Mouse (Mus musculus): Measurements from ENCODE around the gene Lhfp. TPM values are rescaled to one million over a fixed set of nuclear protein-coding genes. Genes with fewer than 3 reads are reported as not detected.

Gene Lhfp
- total and polyA plus RNA-seq, 2 experiments, result 10.6 to 15.3 TPM

DNA sequence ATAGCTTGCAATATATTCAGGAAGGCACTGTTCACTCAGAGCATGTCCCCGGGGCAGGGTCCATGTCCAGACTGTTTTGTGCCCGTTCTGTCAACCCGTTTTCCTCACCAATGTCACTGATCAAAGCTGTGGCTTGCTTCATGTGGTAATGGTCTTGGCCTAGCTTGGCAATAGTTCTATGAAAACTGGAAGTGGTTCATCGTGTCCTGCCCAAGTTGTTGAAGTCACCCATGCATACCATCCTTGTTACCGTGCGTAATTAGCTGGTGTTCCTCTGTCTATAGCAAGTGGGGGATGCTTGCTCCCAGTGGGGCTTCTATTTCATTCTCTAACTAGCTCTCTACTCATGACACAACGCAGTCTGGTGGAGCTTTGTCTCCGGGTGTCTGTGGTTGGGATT lies 43.5 kb downstream of the Lhfp start:
- no peaks in the 10 kb centered on the region for H3K36me3 ChIP-seq (ENCODE audit: control insufficient read depth, insufficient read depth, low read length)
- no peak overlapping the region for H3K27ac ChIP-seq (replicated peaks; ENCODE audit: insufficient read depth, low read depth, low read length)
- no peak for DNase-seq (ENCODE audit: extremely low read depth, low read depth, low spot score)
- H3K4me1 ChIP-seq (ENCODE audit: control insufficient read depth, insufficient read depth, low read length), result no peaks in the 10 kb centered on the region
- H3K9ac ChIP-seq (ENCODE audit: low read depth, low read length), result no peak overlapping the region
- no peaks in the 10 kb centered on the region for H3K79me2 ChIP-seq (ENCODE audit: control insufficient read depth, insufficient read depth, low read length)
- H3K4me3 ChIP-seq (ENCODE audit: insufficient read depth, low read depth, low read length), result no peak overlapping the region
- H3K27me3 ChIP-seq (ENCODE audit: control insufficient read depth, insufficient read depth, low read length), result no peaks in the 10 kb centered on the region; the same call in 1 of the 2 replicates
- TF ChIP-seq POLR2A (IDR thresholded peaks at IDR 0.05; ENCODE audit: extremely low read depth, insufficient read depth, low read length) (no peak), CTCF (IDR thresholded peaks at IDR 0.05; ENCODE audit: low read depth, low read length) (no peak)
- WGBS, result 89% methylated on average over 8 of the region's 8 CpGs

DNA sequence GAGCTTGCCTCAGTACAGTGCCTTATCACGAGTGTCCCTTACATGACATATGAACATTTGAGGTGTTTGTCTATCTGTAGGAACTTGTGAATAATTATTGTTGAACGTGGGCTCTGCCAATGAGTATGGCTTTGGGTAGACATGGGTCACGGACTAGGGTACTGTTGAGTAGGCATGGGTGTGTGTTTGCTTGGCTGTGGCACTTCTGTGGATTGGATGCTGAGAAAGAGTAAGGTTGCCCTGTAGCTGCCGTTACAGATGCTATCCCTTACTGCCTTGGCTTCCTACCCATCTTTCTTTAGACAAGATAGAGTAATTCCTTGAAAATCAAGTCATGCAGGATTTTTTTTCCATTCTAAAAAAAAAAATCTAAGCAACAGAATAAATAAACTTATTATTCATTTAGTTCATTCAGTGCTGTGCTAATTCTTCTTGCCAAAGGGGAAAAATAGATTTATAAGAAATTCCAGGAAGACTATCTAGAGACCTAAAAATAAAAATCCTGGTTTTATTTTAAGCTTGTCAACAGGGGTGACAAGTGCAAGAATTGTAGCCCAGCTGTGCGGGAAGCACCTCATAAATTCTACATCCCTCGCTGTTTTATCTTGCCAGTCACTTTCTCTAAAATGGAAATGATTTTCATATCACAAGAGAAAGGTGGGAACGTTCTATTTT lies 45.3 kb downstream of the Lhfp start:
- no peak overlapping the region for H3K27ac ChIP-seq (replicated peaks; ENCODE audit: insufficient read depth, low read depth, low read length)
- H3K36me3 ChIP-seq (ENCODE audit: control insufficient read depth, insufficient read depth, low read length), result no peaks in the 10 kb centered on the region
- 79% methylated on average over 7 of the region's 7 CpGs for WGBS
- no peak for TF ChIP-seq POLR2A (IDR thresholded peaks at IDR 0.05; ENCODE audit: extremely low read depth, insufficient read depth, low read length)
- no peak for TF ChIP-seq CTCF (IDR thresholded peaks at IDR 0.05; ENCODE audit: low read depth, low read length)
- no peaks in the 10 kb centered on the region for H3K4me1 ChIP-seq (ENCODE audit: control insufficient read depth, insufficient read depth, low read length)
- no peaks in the 10 kb centered on the region for H3K79me2 ChIP-seq (ENCODE audit: control insufficient read depth, insufficient read depth, low read length)
- H3K9ac ChIP-seq (ENCODE audit: low read depth, low read length), result no peak overlapping the region
- H3K27me3 ChIP-seq (ENCODE audit: control insufficient read depth, insufficient read depth, low read length), result no peaks in the 10 kb centered on the region; the same call in 1 of the 2 replicates
- DNase-seq (ENCODE audit: extremely low read depth, low read depth, low spot score), result no peak
- no peak overlapping the region for H3K4me3 ChIP-seq (ENCODE audit: insufficient read depth, low read depth, low read length)

DNA sequence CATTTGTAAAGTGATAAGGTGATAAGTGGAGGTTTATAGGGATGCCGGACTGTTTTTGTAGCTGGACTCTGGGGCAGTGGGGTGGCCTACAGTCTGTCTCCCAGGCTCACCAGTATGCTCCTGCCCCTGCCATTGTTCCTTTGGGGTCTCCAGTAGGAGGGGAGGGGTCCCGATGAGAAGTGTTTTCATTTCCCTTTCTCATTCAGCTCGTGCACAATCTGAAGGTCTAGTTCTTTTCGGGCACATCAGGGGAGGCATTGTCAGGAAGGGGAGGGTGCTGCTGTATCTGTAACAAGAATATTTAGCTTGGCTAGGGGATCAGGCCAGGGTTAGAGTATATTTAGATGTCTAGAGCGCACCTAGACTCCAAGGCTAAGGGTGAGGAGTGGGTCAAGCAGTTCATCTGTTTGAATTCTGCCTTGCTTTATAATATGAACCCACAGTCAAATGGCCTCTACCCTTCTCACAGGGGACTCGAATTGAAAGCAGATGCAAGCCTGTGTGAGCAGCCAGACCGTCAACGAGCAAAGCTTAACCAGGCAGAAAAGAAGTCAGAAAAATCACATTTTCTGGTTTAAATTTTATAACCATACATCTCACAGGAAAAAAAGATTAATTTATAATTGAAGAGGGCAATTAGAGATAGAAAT lies 46.0 kb downstream of the Lhfp start:
- no peak overlapping the region for H3K9ac ChIP-seq (ENCODE audit: low read depth, low read length)
- WGBS, result 80% methylated on average over 8 of the region's 8 CpGs
- no peaks in the 10 kb centered on the region for H3K36me3 ChIP-seq (ENCODE audit: control insufficient read depth, insufficient read depth, low read length)
- DNase-seq (ENCODE audit: extremely low read depth, low read depth, low spot score), result no peak
- no peak overlapping the region for H3K27ac ChIP-seq (replicated peaks; ENCODE audit: insufficient read depth, low read depth, low read length)
- H3K79me2 ChIP-seq (ENCODE audit: control insufficient read depth, insufficient read depth, low read length), result no peaks in the 10 kb centered on the region
- H3K4me1 ChIP-seq (ENCODE audit: control insufficient read depth, insufficient read depth, low read length), result no peaks in the 10 kb centered on the region
- no peaks in the 10 kb centered on the region; the same call in 1 of the 2 replicates for H3K27me3 ChIP-seq (ENCODE audit: control insufficient read depth, insufficient read depth, low read length)
- H3K4me3 ChIP-seq (ENCODE audit: insufficient read depth, low read depth, low read length), result no peak overlapping the region
- TF ChIP-seq CTCF (IDR thresholded peaks at IDR 0.05; ENCODE audit: low read depth, low read length) (no peak), POLR2A (IDR thresholded peaks at IDR 0.05; ENCODE audit: extremely low read depth, insufficient read depth, low read length) (no peak)

DNA sequence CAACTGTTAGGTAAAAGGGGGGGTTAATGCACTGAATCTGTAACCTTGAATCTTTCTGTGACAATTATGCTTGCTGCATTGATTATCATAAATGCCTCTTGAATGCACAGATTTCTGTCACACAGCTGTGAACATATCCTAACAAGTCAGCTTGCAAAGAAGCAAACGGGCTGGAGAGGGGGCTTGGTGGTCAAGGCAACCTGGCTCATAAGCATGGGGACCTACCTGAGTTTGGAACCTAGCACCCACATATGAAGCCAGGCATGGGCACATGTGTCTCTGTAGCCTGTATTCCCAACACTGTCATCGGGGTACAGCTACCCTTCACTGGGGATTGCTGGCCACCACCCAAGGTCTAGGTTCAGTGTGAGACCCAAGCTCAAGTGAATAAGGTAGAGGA lies 48.6 kb downstream of the Lhfp start:
- Histone ChIP-seq H3K4me1 (ENCODE audit: control insufficient read depth, insufficient read depth, low read length) (no peaks in the 10 kb centered on the region), H3K27ac (replicated peaks; ENCODE audit: insufficient read depth, low read depth, low read length) (no peak overlapping the region), H3K79me2 (ENCODE audit: control insufficient read depth, insufficient read depth, low read length) (no peaks in the 10 kb centered on the region), H3K9ac (ENCODE audit: low read depth, low read length) (no peak overlapping the region), H3K36me3 (ENCODE audit: control insufficient read depth, insufficient read depth, low read length) (no peaks in the 10 kb centered on the region), H3K4me3 (ENCODE audit: insufficient read depth, low read depth, low read length) (no peak overlapping the region), H3K27me3 (ENCODE audit: control insufficient read depth, insufficient read depth, low read length) (no peaks in the 10 kb centered on the region; the same call in 1 of the 2 replicates)
- no peak for DNase-seq (ENCODE audit: extremely low read depth, low read depth, low spot score)
- 84% methylated on average over 2 of the region's 2 CpGs for WGBS
- TF ChIP-seq POLR2A (IDR thresholded peaks at IDR 0.05; ENCODE audit: extremely low read depth, insufficient read depth, low read length) (no peak), CTCF (IDR thresholded peaks at IDR 0.05; ENCODE audit: low read depth, low read length) (no peak)

DNA sequence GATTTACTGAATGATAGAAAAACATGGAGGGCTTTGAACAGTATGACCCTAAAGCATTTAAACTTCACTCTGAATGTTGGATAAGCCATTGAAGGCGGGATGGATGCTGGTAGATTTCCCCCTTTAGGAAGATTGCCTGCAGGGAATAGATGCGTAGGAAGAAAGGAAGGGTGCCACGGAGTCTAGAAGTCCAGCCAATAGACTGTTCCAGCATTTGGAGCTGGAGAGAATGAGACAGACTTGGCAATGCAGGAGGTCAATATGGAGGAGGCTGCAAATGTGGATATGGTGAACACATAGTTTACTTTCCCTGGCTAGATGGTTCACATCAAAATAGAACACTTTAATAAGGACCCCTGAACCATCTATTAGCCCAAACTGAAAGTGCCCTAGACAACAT lies 58.9 kb downstream of the Lhfp start:
- no peak overlapping the region for H3K9ac ChIP-seq (ENCODE audit: low read depth, low read length)
- no peak overlapping the region for H3K27ac ChIP-seq (replicated peaks; ENCODE audit: insufficient read depth, low read depth, low read length)
- H3K79me2 ChIP-seq (ENCODE audit: control insufficient read depth, insufficient read depth, low read length), result no peaks in the 10 kb centered on the region
- TF ChIP-seq POLR2A (IDR thresholded peaks at IDR 0.05; ENCODE audit: extremely low read depth, insufficient read depth, low read length) (no peak), CTCF (IDR thresholded peaks at IDR 0.05; ENCODE audit: low read depth, low read length) (no peak)
- 76% methylated on average over 3 of the region's 3 CpGs for WGBS
- no peaks in the 10 kb centered on the region for H3K27me3 ChIP-seq (ENCODE audit: control insufficient read depth, insufficient read depth, low read length)
- no peak overlapping the region for H3K4me3 ChIP-seq (ENCODE audit: insufficient read depth, low read depth, low read length)
- no peaks in the 10 kb centered on the region for H3K4me1 ChIP-seq (ENCODE audit: control insufficient read depth, insufficient read depth, low read length)
- no peak for DNase-seq (ENCODE audit: extremely low read depth, low read depth, low spot score)
- H3K36me3 ChIP-seq (ENCODE audit: control insufficient read depth, insufficient read depth, low read length), result no peaks in the 10 kb centered on the region

DNA sequence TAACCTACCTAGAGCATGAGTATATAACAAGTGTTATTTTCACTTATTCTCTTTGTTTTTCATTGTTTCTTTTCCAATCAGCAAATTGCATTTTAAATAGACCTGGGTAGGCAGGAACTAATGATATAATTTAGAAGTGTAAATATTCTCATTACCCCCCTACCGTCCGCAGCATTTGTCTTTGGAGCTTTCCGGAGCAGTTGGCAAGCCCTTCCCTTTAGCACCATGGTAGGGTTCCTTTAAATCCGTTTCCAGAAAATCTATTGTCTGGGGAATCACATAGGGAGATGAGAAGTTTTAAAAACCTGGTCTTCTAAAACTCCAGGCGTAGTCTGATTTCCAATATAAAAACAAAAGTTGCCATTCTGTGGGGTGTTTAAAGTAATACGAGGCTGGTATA lies 59.5 kb downstream of the Lhfp start:
- Histone ChIP-seq H3K4me1 (ENCODE audit: control insufficient read depth, insufficient read depth, low read length) (no peaks in the 10 kb centered on the region), H3K27me3 (ENCODE audit: control insufficient read depth, insufficient read depth, low read length) (no peaks in the 10 kb centered on the region), H3K36me3 (ENCODE audit: control insufficient read depth, insufficient read depth, low read length) (no peaks in the 10 kb centered on the region), H3K9ac (ENCODE audit: low read depth, low read length) (no peak overlapping the region), H3K27ac (replicated peaks; ENCODE audit: insufficient read depth, low read depth, low read length) (no peak overlapping the region), H3K4me3 (ENCODE audit: insufficient read depth, low read depth, low read length) (no peak overlapping the region), H3K79me2 (ENCODE audit: control insufficient read depth, insufficient read depth, low read length) (no peaks in the 10 kb centered on the region)
- WGBS, result 59% methylated on average over 6 of the region's 6 CpGs
- TF ChIP-seq CTCF (IDR thresholded peaks at IDR 0.05; ENCODE audit: low read depth, low read length) (no peak), POLR2A (IDR thresholded peaks at IDR 0.05; ENCODE audit: extremely low read depth, insufficient read depth, low read length) (no peak)
- no peak for DNase-seq (ENCODE audit: extremely low read depth, low read depth, low spot score)
